Mouse (Mus musculus): ENCODE measurements around the gene Gprin2.

GRCm38 (mm10) chr14:34196706-34197105 lies 4.7 kb downstream of the Gprin2 start:
- TF ChIP-seq MAX (IDR thresholded peaks at IDR 0.05) (no peak), USF1 (IDR thresholded peaks at IDR 0.05; ENCODE audit: low read depth) (no peak), CTCF (IDR thresholded peaks at IDR 0.05; ENCODE audit: control insufficient read depth, insufficient read depth, insufficient read length) (no peak), CEBPB (IDR thresholded peaks at IDR 0.05; ENCODE audit: low read depth) (no peak), MYOG (IDR thresholded peaks at IDR 0.05; ENCODE audit: control insufficient read depth, extremely low read depth, insufficient read length) (no peak)

All from C2C12 (cell line).